Mouse (Mus musculus) liver, embryonic 14.5 days (tissue): ENCODE data around the gene Mark4.

ENCODE experiments used
- CTCF ChIP-seq: IDR thresholded peaks from 2 replicates; pipeline ENCODE4 v1.5.1; 2016; ENCODE audit warnings: antibody characterized with exemption, low read depth, control low read depth
- EP300 ChIP-seq: IDR thresholded peaks from 2 replicates; pipeline ENCODE4 v1.6.1; 2016; ENCODE audit warnings: antibody characterized with exemption, low read depth

DNA sequence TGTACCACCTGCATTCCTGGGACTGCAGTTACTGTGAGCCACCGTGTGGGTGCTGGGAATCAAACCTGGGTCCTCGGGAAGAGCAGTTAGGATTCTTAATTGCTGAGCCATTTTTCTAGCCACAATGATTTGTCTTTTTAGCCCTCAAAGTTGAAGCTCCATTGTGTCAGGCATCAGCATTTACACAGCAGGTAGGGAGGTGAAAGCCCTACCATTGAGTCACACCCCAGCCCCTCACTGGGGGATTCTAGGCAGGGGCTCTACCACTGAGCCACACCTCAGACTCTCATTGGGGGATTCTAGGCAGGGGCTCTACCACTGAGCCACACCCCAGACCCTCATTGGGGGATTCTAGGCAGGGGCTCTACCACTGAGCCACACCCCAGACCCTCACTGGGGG is 22.3 kb downstream of the Mark4 start:
- TF ChIP-seq EP300 (no peak), CTCF (no peak)
